ENCODE assay signal across 7 mouse cellular contexts in genomic region chr4:45081041-45081440, GRCm38 (mm10). TPM values are rescaled to one million over a fixed set of nuclear protein-coding genes. Genes with fewer than 3 reads are reported as not detected.
DNase-seq lines count a peak whose midpoint lies in the region; ATAC-seq and TF ChIP-seq lines count a peak whose summit lies in the region.
"Not testable (repeated sequence)": the region's sequence is repeated elsewhere in the genome, so short reads cannot be mapped to it uniquely, and the experiment has no call there.

No protein-coding gene starts in this region.

- H3K27ac ChIP-seq in cerebellum, adult 2 months (ENCODE audit: insufficient read depth, low read length); gastrocnemius, adult 2 months: not testable (repeated sequence)
- peak overlapping the region; percentile 40; the same call in 1 of the 2 replicates for H3K27ac ChIP-seq in forebrain, embryonic 15.5 days (replicated peaks)

- H3K36me3 ChIP-seq in forebrain, embryonic 15.5 days: not testable (repeated sequence)

- H3K4me2 ChIP-seq in forebrain, embryonic 15.5 days (replicated peaks): not testable (repeated sequence)

- not testable (repeated sequence) for H3K9ac ChIP-seq in forebrain, embryonic 15.5 days (replicated peaks)

- intact Hi-C loops in gastrocnemius, adult 2 months (cut with DNase I): loop anchor here (5.0 kb wide), 1 partner anchor 64 kb away; the partner anchor contains the start of gene Polr1e

- H3K27me3 ChIP-seq in cerebellum, adult 2 months (ENCODE audit: control insufficient read depth, insufficient read depth, low read length); forebrain, embryonic 15.5 days: not testable (repeated sequence)

- peak; percentile 54 for DNase-seq in cerebellum, adult 11 months
- peak; percentile 67 to 72 for DNase-seq in cerebellum, adult 2 months
- peak; percentile 73 for DNase-seq in cerebellum, adult 9-11 months
- peak; percentile 46 to 70 for DNase-seq in cerebellum, postnatal 25 days
- peak; percentile 54 for DNase-seq in gastrocnemius, adult 2 months
- DNase-seq in skeletal muscle tissue, adult 2 months (ENCODE audit: low read depth, low spot score): peak; percentile 39

- not testable (repeated sequence) for TF ChIP-seq POLR2A in cerebellum, adult 2 months (IDR thresholded peaks at IDR 0.05; ENCODE audit: borderline replicate concordance, insufficient read depth, low read length)

- H3K9me3 ChIP-seq in forebrain, embryonic 15.5 days: not testable (repeated sequence)

- WGBS in cerebellum, adult 2 months: 10% methylated on average over 4 of the region's 4 CpGs
- 76% methylated on average over 4 of the region's 4 CpGs for WGBS in forebrain, embryonic 15.5 days

- not testable (repeated sequence) for H3K4me1 ChIP-seq in cerebellum, adult 2 months (ENCODE audit: control insufficient read depth, insufficient read depth, low read length)
- peaks cover 18% of the 10 kb centered on the region for H3K4me1 ChIP-seq in forebrain, embryonic 15.5 days

- TF ChIP-seq CTCF in cerebellum, adult 2 months (IDR thresholded peaks at IDR 0.05; ENCODE audit: borderline replicate concordance, insufficient read depth, low read depth, low read length); gastrocnemius, adult 2 months (IDR thresholded peaks at IDR 0.05): not testable (repeated sequence)

- not testable (repeated sequence) for ATAC-seq in forebrain, embryonic 15.5 days (replicated peaks)

- H3K4me3 ChIP-seq in cerebellum, adult 2 months (replicated peaks; ENCODE audit: insufficient read depth, low read depth, low read length); forebrain, embryonic 15.5 days; gastrocnemius, adult 2 months: not testable (repeated sequence)

RNA-seq across cellular contexts. Expression of gene Fbxo10, which starts 3.4 kb away (rescaled TPM):
- polyA plus RNA-seq in cerebellum, adult 2 months (2012; rRNA removed): 18.6 and 19.2 TPM in 2 replicates
- polyA plus RNA-seq in forebrain, embryonic 15.5 days (2015; fragmentation: Nextera tagmentation; extraction: Ambion mirVana): 24.5 and 25.8 TPM in 2 replicates
- 1 to 10 TPM; 2.2 to 2.3 TPM for total RNA-seq in gastrocnemius, adult 2 months (2021)

RNA-seq across cellular contexts. Expression of gene Tomm5, which starts 26.9 kb away (rescaled TPM):
- 140 and 155 TPM in 2 replicates for polyA plus RNA-seq in cerebellum, adult 2 months (2012; rRNA removed)
- polyA plus RNA-seq in forebrain, embryonic 15.5 days (2015; fragmentation: Nextera tagmentation; extraction: Ambion mirVana): 143 and 153 TPM in 2 replicates
- 10 to 100 TPM; 70.2 to 99.3 TPM for total RNA-seq in gastrocnemius, adult 2 months (2021)
